Mouse (Mus musculus) CH12.LX (cell line): ENCODE measurements around the gene Supt7l. TPM values are rescaled to one million over a fixed set of nuclear protein-coding genes. Genes with fewer than 3 reads are reported as not detected.
A peak's percentile ranks its signal among the peaks of the same experiment; 100 is the strongest.

Experiments
- DNase-seq: peaks from one replicate; pipeline ENCODE4 v3.0.0-alpha.2; 2013; ENCODE audit errors: extremely low read depth
- H3K27ac ChIP-seq: 2 replicates; pipeline ENCODE4 v1.5.1; 2012; ENCODE audit warnings: low read depth, mild to moderate bottlenecking, control low read depth, moderate library complexity; ENCODE audit not compliant: insufficient read depth
- H3K27me3 ChIP-seq: replicated peaks from 2 replicates; pipeline ENCODE3; 2012; ENCODE audit warnings: inconsistent platforms
- H3K36me3 ChIP-seq, 2 experiments: replicated peaks in 1 of 2; 2 replicates each; pipeline versions ENCODE3 to v1.6.1; 2012; ENCODE audit warnings: inconsistent platforms in 1 of 2, low read length in 1 of 2, mild to moderate bottlenecking in 1 of 2, mixed read lengths in 1 of 2, moderate library complexity in 1 of 2; ENCODE audit not compliant: control insufficient read depth in 1 of 2, insufficient read depth in 1 of 2
- H3K4me1 ChIP-seq, 2 experiments: 2 replicates each; pipeline ENCODE4 v1.6.1; 2012; ENCODE audit warnings: inconsistent platforms in 1 of 2, moderate library complexity in 1 of 2; ENCODE audit not compliant: insufficient read depth in 2 of 2, control insufficient read depth in 1 of 2
- H3K4me2 ChIP-seq: 2 replicates; pipeline ENCODE4 v1.6.1; 2012; ENCODE audit warnings: low read depth, mild to moderate bottlenecking, control low read depth; ENCODE audit not compliant: poor library complexity, insufficient read depth, severe bottlenecking
- H3K4me3 ChIP-seq, 3 experiments: fragments of 150-350 bp in 1 of 3; sonication (generic) in 1 of 3; replicated peaks in 1 of 3; 2 replicates each; pipeline versions ENCODE3 to v1.5.1; 2011 to 2012; ENCODE audit warnings: low read depth in 2 of 3, low read length in 2 of 3, mild to moderate bottlenecking in 2 of 3, moderate library complexity in 2 of 3, control low read depth in 1 of 3, improper control_type of control experiment in 1 of 3, inconsistent platforms in 1 of 3, mixed read lengths in 1 of 3; ENCODE audit not compliant: poor library complexity in 1 of 3
- H3K79me2 ChIP-seq: replicated peaks from 2 replicates; pipeline ENCODE4 v1.6.1; 2012; ENCODE audit warnings: mild to moderate bottlenecking, moderate library complexity; ENCODE audit not compliant: control insufficient read depth, poor library complexity, insufficient read depth, severe bottlenecking; ENCODE audit errors: extremely low read depth
- H3K9ac ChIP-seq: 2 replicates; pipeline ENCODE4 v1.6.1; 2012; ENCODE audit warnings: low read depth, mild to moderate bottlenecking, control low read depth, moderate library complexity; ENCODE audit not compliant: insufficient read depth
- H3K9me3 ChIP-seq: replicated peaks from 2 replicates; pipeline ENCODE3; 2012; ENCODE audit warnings: low read length, inconsistent platforms, mixed read lengths
- CHD2 ChIP-seq: IDR thresholded peaks from 2 replicates; pipeline ENCODE4 v1.6.1; 2011; ENCODE audit warnings: low read length, improper control_type of control experiment
- CTCF ChIP-seq, 2 experiments: IDR thresholded peaks in 1 of 2; conservative IDR thresholded peaks in 1 of 2; 2 replicates each; pipeline ENCODE4 v1.5.1; 2011 to 2012; ENCODE audit warnings: low read depth in 2 of 2, low read length in 2 of 2, improper control_type of control experiment in 1 of 2, inconsistent platforms in 1 of 2, mild to moderate bottlenecking in 1 of 2, moderate library complexity in 1 of 2
- E2F4 ChIP-seq: IDR thresholded peaks from 2 replicates; pipeline ENCODE4 v1.6.1; 2011; ENCODE audit warnings: low read depth, low read length, improper control_type of control experiment; ENCODE audit not compliant: insufficient replicate concordance
- ELF1 ChIP-seq: IDR thresholded peaks from 2 replicates; pipeline ENCODE4 v1.6.1; 2014; ENCODE audit warnings: low read depth, mild to moderate bottlenecking, inconsistent platforms, low read length, improper control_type of control experiment
- EP300 ChIP-seq: IDR thresholded peaks from 2 replicates; pipeline ENCODE4 v1.6.1; 2011; ENCODE audit warnings: low read length, improper control_type of control experiment
- HCFC1 ChIP-seq: IDR thresholded peaks from 2 replicates; pipeline ENCODE4 v1.6.1; 2012; ENCODE audit warnings: low read depth, mild to moderate bottlenecking, inconsistent platforms, low read length, improper control_type of control experiment
- IRF4 ChIP-seq: IDR thresholded peaks from 2 replicates; pipeline ENCODE4 v1.6.1; 2014; ENCODE audit warnings: low read depth, mild to moderate bottlenecking, inconsistent platforms, low read length, improper control_type of control experiment
- JUN ChIP-seq: IDR thresholded peaks from 2 replicates; pipeline ENCODE4 v1.6.1; 2011; ENCODE audit warnings: low read depth, mild to moderate bottlenecking, low read length, improper control_type of control experiment, moderate library complexity; ENCODE audit not compliant: insufficient read depth
- MAFK ChIP-seq: IDR thresholded peaks from 2 replicates; pipeline ENCODE4 v1.6.1; 2011; ENCODE audit warnings: low read length, improper control_type of control experiment; ENCODE audit not compliant: insufficient replicate concordance
- MAX ChIP-seq: IDR thresholded peaks from 2 replicates; pipeline ENCODE4 v1.6.1; 2011; ENCODE audit warnings: low read length, improper control_type of control experiment
- MAZ ChIP-seq: IDR thresholded peaks from 2 replicates; pipeline ENCODE4 v1.6.1; 2012; ENCODE audit warnings: low read depth, mild to moderate bottlenecking, inconsistent platforms, low read length, improper control_type of control experiment, moderate library complexity
- MEF2A ChIP-seq: IDR thresholded peaks from 2 replicates; pipeline ENCODE4 v1.6.1; 2014; ENCODE audit warnings: low read depth, mild to moderate bottlenecking, inconsistent platforms, low read length, improper control_type of control experiment, borderline replicate concordance
- MYC ChIP-seq: IDR thresholded peaks from 2 replicates; pipeline ENCODE4 v1.6.1; 2011; ENCODE audit warnings: low read depth, mild to moderate bottlenecking, improper control_type of control experiment, low read length
- NELFE ChIP-seq: IDR thresholded peaks from 2 replicates; pipeline ENCODE4 v1.6.1; 2011; ENCODE audit warnings: low read depth, low read length, improper control_type of control experiment
- NRF1 ChIP-seq: IDR thresholded peaks from 2 replicates; pipeline ENCODE4 v1.6.1; 2014; ENCODE audit warnings: low read depth, mild to moderate bottlenecking, inconsistent platforms, low read length, improper control_type of control experiment, moderate library complexity
- POLR2A ChIP-seq: IDR thresholded peaks from 2 replicates; pipeline ENCODE4 v1.6.1; 2011; ENCODE audit warnings: low read depth, mild to moderate bottlenecking, improper control_type of control experiment, low read length
- RAD21 ChIP-seq: IDR thresholded peaks from 2 replicates; pipeline ENCODE4 v1.6.1; 2011; ENCODE audit warnings: low read depth, mild to moderate bottlenecking, low read length, improper control_type of control experiment, moderate library complexity
- RCOR1 ChIP-seq: conservative IDR thresholded peaks from 2 replicates; pipeline ENCODE4 v1.6.1; 2012; ENCODE audit warnings: low read depth, mild to moderate bottlenecking, inconsistent platforms, low read length, improper control_type of control experiment
- SIN3A ChIP-seq: IDR thresholded peaks from 2 replicates; pipeline ENCODE4 v1.6.1; 2012; ENCODE audit warnings: low read length, improper control_type of control experiment, inconsistent platforms
- SMC3 ChIP-seq: IDR thresholded peaks from 2 replicates; pipeline ENCODE4 v1.6.1; 2011; ENCODE audit warnings: low read depth, low read length, improper control_type of control experiment
- TBP ChIP-seq: conservative IDR thresholded peaks from 2 replicates; pipeline ENCODE4 v1.6.1; 2011; ENCODE audit warnings: low read depth, low read length, improper control_type of control experiment
- ZC3H11A ChIP-seq: IDR thresholded peaks from 2 replicates; pipeline ENCODE4 v1.6.1; 2012; ENCODE audit warnings: low read depth, mild to moderate bottlenecking, inconsistent platforms, low read length, improper control_type of control experiment
- ZKSCAN1 ChIP-seq: IDR thresholded peaks from 2 replicates; pipeline ENCODE4 v1.6.1; 2012; ENCODE audit warnings: low read depth, inconsistent platforms, low read length, improper control_type of control experiment, borderline replicate concordance
- ZNF384 ChIP-seq: IDR thresholded peaks from 2 replicates; pipeline ENCODE4 v1.6.1; 2012; ENCODE audit warnings: low read depth, low read length, improper control_type of control experiment, inconsistent platforms
- dilution Hi-C: fragments of 300-500 bp; cut with MboI; formaldehyde crosslinking; loops from 2 replicates; pipeline ENCODE4 v1.14.3; 2020; ENCODE audit warnings: low sequenced_read_pairs; ENCODE audit not compliant: extremely low pct_unique_long_range_greater_than_20kb, extremely low pct_ligation_motif_present
- in situ Hi-C: fragments of 300-500 bp; cut with MboI; formaldehyde crosslinking; loops from 3 replicates; pipeline ENCODE4 v1.14.3; 2019; ENCODE audit warnings: low sequenced_read_pairs, low pct_ligation_motif_present, low pct_unique_long_range_greater_than_20kb, mixed read lengths
- polyA plus RNA-seq: library from polyadenylated mRNA; unstranded; fragments of >175 nt; gene quantifications from 2 replicates; pipeline ENCODE4 v1.2.1, GENCODE M21; 2012; ENCODE audit warnings: low read depth; ENCODE audit not compliant: insufficient read length
- total RNA-seq, 2 experiments: library from RNA; depleted of rRNA; stranded (reverse); fragments of 300-350 nt in 1 of 2; fragments of >200 nt in 1 of 2; gene quantifications; 2 replicates each; pipeline ENCODE4 v1.2.3; 2012 to 2014

The Supt7l gene
- total and polyA plus RNA-seq, 3 experiments: 12.8 to 16.8 (median 16.2) TPM

DNA sequence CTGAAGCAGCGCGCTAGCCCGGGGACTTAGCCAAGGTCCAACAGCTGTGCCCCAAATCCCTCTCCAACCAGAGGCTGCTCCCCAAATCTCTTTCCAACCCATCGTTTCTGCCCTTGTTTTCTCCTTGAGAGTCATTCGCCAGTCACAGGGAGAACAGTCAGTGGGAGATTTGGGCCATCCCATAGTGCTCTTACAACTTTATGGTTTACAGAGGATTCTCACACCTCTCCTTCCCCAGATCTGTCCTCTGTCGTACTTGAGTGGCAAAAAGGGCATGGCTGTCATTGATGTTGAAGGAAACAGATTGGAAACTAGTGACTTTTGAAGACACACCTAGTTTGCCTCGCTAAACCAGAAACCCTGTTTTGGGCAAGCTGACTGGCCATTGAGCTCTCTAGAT is 36.3 kb upstream of the Supt7l start:
- Histone ChIP-seq H3K4me3 (no peak overlapping the region), H3K36me3 (peaks cover 33 to 78% of the 10 kb centered on the region in 2 experiments), H3K9me3 (no peaks in the 10 kb centered on the region), H3K27me3 (no peaks in the 10 kb centered on the region), H3K27ac (no peak overlapping the region), H3K79me2 (no peaks in the 10 kb centered on the region), H3K4me1 (peaks cover 0 to 16% of the 10 kb centered on the region in 2 experiments; a peak in 2 of 4 replicates), H3K9ac (no peak overlapping the region), H3K4me2 (no peak overlapping the region)
- no peak for DNase-seq
- dilution Hi-C loops: no loop called here
- no peak for TF ChIP-seq MAFK
- no peak for TF ChIP-seq RCOR1
- TF ChIP-seq MAZ: no peak
- in situ Hi-C loops: loop anchor here (10.0 kb wide), 2 partner anchors 581 to 631 kb away; no protein-coding TSS in a partner anchor

DNA sequence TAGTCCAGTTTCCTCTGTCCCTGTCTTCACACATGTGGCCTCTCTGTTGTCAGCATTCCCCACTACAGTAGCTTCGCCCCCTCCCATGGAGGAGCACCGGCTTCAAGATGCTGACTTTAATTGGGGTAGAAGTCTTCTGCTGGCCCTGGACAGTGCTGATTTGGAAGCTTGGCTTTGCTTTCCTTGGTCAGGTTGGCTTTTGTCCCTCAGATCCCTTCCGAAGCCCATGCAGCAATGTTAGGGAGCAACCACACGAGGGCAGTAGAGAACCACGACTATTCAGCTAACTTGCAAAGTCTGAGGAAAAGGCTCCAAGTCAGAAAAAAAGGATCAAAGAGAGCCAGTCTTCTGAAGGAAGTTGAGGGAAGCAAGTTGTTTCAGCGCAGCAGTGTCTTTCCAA is 35.9 kb upstream of the Supt7l start:
- dilution Hi-C loops: no loop called here
- Histone ChIP-seq H3K27me3 (no peaks in the 10 kb centered on the region), H3K36me3 (peaks cover 33 to 75% of the 10 kb centered on the region in 2 experiments), H3K79me2 (no peaks in the 10 kb centered on the region), H3K27ac (no peak overlapping the region), H3K4me1 (peaks cover 0 to 12% of the 10 kb centered on the region in 2 experiments; a peak in 2 of 4 replicates), H3K9ac (no peak overlapping the region), H3K9me3 (no peaks in the 10 kb centered on the region), H3K4me3 (no peak overlapping the region)
- peak; percentile 65 for DNase-seq
- in situ Hi-C loops: loop anchor here (10.0 kb wide), 2 partner anchors 581 to 631 kb away; no protein-coding TSS in a partner anchor
- TF ChIP-seq RCOR1: no peak
- peak; percentile 82 to 83 for TF ChIP-seq CTCF (conservative IDR thresholded peaks at IDR 0.05 in 1 of 2, IDR thresholded peaks at IDR 0.05 in 1 of 2; ENCODE audit: low read depth in 2 of 2, low read length in 2 of 2)
- TF ChIP-seq IRF4: 0 out of 2 replicates have a peak, but pooled peaks have one; percentile 6
- peak; percentile 32; the same call in 1 of the 2 replicates for TF ChIP-seq ZNF384
- no peak for TF ChIP-seq ELF1
- 0 out of 2 replicates have a peak, but pooled peaks have one; percentile 17 for TF ChIP-seq ZC3H11A
- peak; percentile 84 for TF ChIP-seq RAD21
- TF ChIP-seq MYC: no peak
- peak; percentile 71 for TF ChIP-seq SMC3
- 0 out of 2 replicates have a peak, but pooled peaks have one; percentile 14 for TF ChIP-seq NELFE
- TF ChIP-seq, all 38 proteins: peak for 7
- H3K4me2 ChIP-seq: no peak overlapping the region

DNA sequence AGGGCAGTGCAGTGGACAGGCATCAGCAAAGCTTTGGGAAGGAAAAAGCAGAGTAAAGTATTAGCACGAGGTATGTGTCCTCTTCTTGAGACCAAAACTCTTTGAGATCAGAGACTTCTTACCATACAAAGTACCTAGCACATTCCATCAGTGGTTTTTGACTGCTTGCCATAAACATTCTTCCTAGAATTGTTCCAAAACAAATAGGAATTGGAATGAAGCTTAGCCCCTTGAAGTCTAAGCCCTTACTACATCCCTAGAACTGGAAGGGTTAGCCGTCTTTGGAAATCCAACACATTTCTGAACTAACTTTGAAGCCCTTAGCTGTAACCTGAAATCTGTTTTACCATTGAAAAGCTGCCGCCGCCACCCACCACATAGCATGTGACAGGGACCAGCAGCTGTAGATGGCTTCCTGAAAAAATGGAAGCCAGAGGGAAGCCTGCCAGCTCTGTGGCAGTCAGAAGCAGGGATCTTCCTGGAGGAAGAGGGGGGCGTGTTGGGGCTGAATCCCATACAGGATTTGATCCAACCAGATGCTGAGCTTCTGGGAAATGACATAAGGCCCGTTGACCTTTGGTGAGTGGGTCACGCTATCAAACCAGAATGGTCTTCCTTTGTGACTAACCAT is 34.5 kb upstream of the Supt7l start:
- Histone ChIP-seq H3K4me3 (no peak overlapping the region), H3K36me3 (peaks cover 36 to 67% of the 10 kb centered on the region in 2 experiments), H3K27ac (no peak overlapping the region), H3K27me3 (no peaks in the 10 kb centered on the region), H3K79me2 (no peaks in the 10 kb centered on the region), H3K4me1 (peaks cover 0 to 11% of the 10 kb centered on the region in 2 experiments; a peak in 2 of 4 replicates), H3K4me2 (no peak overlapping the region), H3K9me3 (no peaks in the 10 kb centered on the region)
- DNase-seq: no peak
- dilution Hi-C loops: no loop called here
- in situ Hi-C loops: loop anchor here (10.0 kb wide), 2 partner anchors 583 to 633 kb away; no protein-coding TSS in a partner anchor
- no peak for TF ChIP-seq HCFC1
- no peak for TF ChIP-seq IRF4
- no peak for TF ChIP-seq TBP
- no peak for TF ChIP-seq E2F4
- no peak for TF ChIP-seq CHD2
- no peak for TF ChIP-seq SIN3A
- no peak for TF ChIP-seq JUN
- no peak for TF ChIP-seq ZKSCAN1
- no peak for TF ChIP-seq EP300
- no peak for TF ChIP-seq MEF2A
- no peak for TF ChIP-seq POLR2A
- TF ChIP-seq CTCF (conservative IDR thresholded peaks at IDR 0.05 in 1 of 2, IDR thresholded peaks at IDR 0.05 in 1 of 2; ENCODE audit: low read depth in 2 of 2, low read length in 2 of 2): no peak
- no peak for TF ChIP-seq MAX
- TF ChIP-seq NRF1: no peak
- TF ChIP-seq, all 38 proteins: peak for 0
- no peak overlapping the region for H3K9ac ChIP-seq
